Mouse (Mus musculus): Measurements from ENCODE around the gene Apobec2.

Gene Apobec2

GRCm38 (mm10) chr17:48437421-48437911 lies 4.7 kb upstream of the Apobec2 start:
- peak; percentile 82 for DNase-seq (ENCODE audit: low read depth, low spot score)

- no peak for DNase-seq (ENCODE audit: low read depth, low spot score)
Measured at GRCm38 (mm10) chr17:48436487-48436886, 3.8 kb upstream of the Apobec2 start.

GRCm38 (mm10) chr17:48434479-48434878 lies 1.7 kb upstream of the Apobec2 start:
- no peak for DNase-seq (ENCODE audit: low read depth, low spot score)

- DNase-seq (ENCODE audit: low read depth, low spot score): no peak
Measured at GRCm38 (mm10) chr17:48433689-48434330, 1.1 kb upstream of the Apobec2 start.

GRCm38 (mm10) chr17:48433006-48433655 lies 401 bp upstream of the Apobec2 start:
- no peak for DNase-seq (ENCODE audit: low read depth, low spot score)

GRCm38 (mm10) chr17:48431054-48431453 lies 1.7 kb downstream of the Apobec2 start:
- DNase-seq (ENCODE audit: low read depth, low spot score): no peak

- DNase-seq (ENCODE audit: low read depth, low spot score): no peak
Measured at GRCm38 (mm10) chr17:48430394-48430793, 2.3 kb downstream of the Apobec2 start.

GRCm38 (mm10) chr17:48427852-48428530 lies 4.7 kb downstream of the Apobec2 start:
- no peak for DNase-seq (ENCODE audit: low read depth, low spot score)

GRCm38 (mm10) chr17:48426991-48427750 lies 5.6 kb downstream of the Apobec2 start:
- DNase-seq (ENCODE audit: low read depth, low spot score): no peak

GRCm38 (mm10) chr17:48425823-48426612 lies 6.7 kb downstream of the Apobec2 start:
- no peak for DNase-seq (ENCODE audit: low read depth, low spot score)

GRCm38 (mm10) chr17:48424237-48424636 lies 8.5 kb downstream of the Apobec2 start:
- DNase-seq (ENCODE audit: low read depth, low spot score): no peak

GRCm38 (mm10) chr17:48419571-48419970 lies 13.2 kb downstream of the Apobec2 start:
- DNase-seq (ENCODE audit: low read depth, low spot score): no peak

- DNase-seq (ENCODE audit: low read depth, low spot score): no peak
Measured at GRCm38 (mm10) chr17:48418781-48419180, 13.9 kb downstream of the Apobec2 start.

- DNase-seq (ENCODE audit: low read depth, low spot score): no peak
Measured at GRCm38 (mm10) chr17:48418174-48418573, 14.6 kb downstream of the Apobec2 start.

- DNase-seq (ENCODE audit: low read depth, low spot score): no peak
Measured at GRCm38 (mm10) chr17:48417521-48417920, 15.2 kb downstream of the Apobec2 start.

GRCm38 (mm10) chr17:48416425-48417195 lies 16.1 kb downstream of the Apobec2 start:
- DNase-seq (ENCODE audit: low read depth, low spot score): peak; percentile 65

- no peak for DNase-seq (ENCODE audit: low read depth, low spot score)
Measured at GRCm38 (mm10) chr17:48416011-48416410, 16.7 kb downstream of the Apobec2 start.

- no peak for DNase-seq (ENCODE audit: low read depth, low spot score)
Measured at GRCm38 (mm10) chr17:48411241-48411640, 21.5 kb downstream of the Apobec2 start.

GRCm38 (mm10) chr17:48410299-48410785 lies 22.4 kb downstream of the Apobec2 start:
- peak; percentile 50 for DNase-seq (ENCODE audit: low read depth, low spot score)

All from forelimb bud, embryonic 11.5 days (tissue).